Mouse (Mus musculus) hindbrain, postnatal 0 days (tissue): ENCODE data around the gene Ndufaf5. TPM values are rescaled to one million over a fixed set of nuclear protein-coding genes. Genes with fewer than 3 reads are reported as not detected.

Experiments
- ATAC-seq: fragments of 200-750 bp; cut with Nextera tagmentation; 2 replicates; pipeline ENCODE4 v1.8.0; 2017; ENCODE audit warnings: mild to moderate bottlenecking, moderate TSS enrichment, moderate library complexity
- DNase-seq: peaks from one replicate; pipeline ENCODE4 v3.0.0-alpha.2; 2015; ENCODE audit warnings: low spot score
- H3K27ac ChIP-seq: fragments of 300-500 bp; sonication (generic); 2 replicates; pipeline ENCODE4 v1.5.1; 2014; ENCODE audit warnings: mild to moderate bottlenecking
- H3K27me3 ChIP-seq: fragments of 300-500 bp; sonication (generic); 2 replicates; pipeline ENCODE4 v1.6.1; 2014; ENCODE audit warnings: low read length, mixed read lengths; ENCODE audit not compliant: insufficient read depth
- H3K36me3 ChIP-seq: fragments of 300-500 bp; sonication (generic); 2 replicates; pipeline ENCODE4 v1.6.1; 2014; ENCODE audit warnings: low read length, mixed read lengths; ENCODE audit not compliant: insufficient read depth
- H3K4me1 ChIP-seq: fragments of 300-500 bp; sonication (generic); 2 replicates; pipeline ENCODE4 v1.6.1; 2014; ENCODE audit warnings: antibody characterized with exemption, low read length, mixed read lengths; ENCODE audit not compliant: insufficient read depth
- H3K4me2 ChIP-seq: fragments of 300-500 bp; sonication (generic); 2 replicates; pipeline ENCODE4 v1.6.1; 2014; ENCODE audit warnings: low read depth, mild to moderate bottlenecking, low read length, moderate library complexity, mixed read lengths
- H3K4me3 ChIP-seq: fragments of 300-500 bp; sonication (generic); 2 replicates; pipeline ENCODE4 v1.5.1; 2014; ENCODE audit warnings: low read length
- H3K9ac ChIP-seq: fragments of 300-500 bp; sonication (generic); replicated peaks from 2 replicates; pipeline ENCODE4 v1.6.1; 2014; ENCODE audit warnings: mild to moderate bottlenecking, low read length, moderate library complexity, mixed read lengths
- H3K9me3 ChIP-seq: fragments of 300-500 bp; sonication (generic); 2 replicates; pipeline ENCODE4 v1.6.1; 2016; ENCODE audit warnings: low read length, mixed read lengths
- CTCF ChIP-seq: IDR thresholded peaks from 2 replicates; pipeline ENCODE4 v1.5.1; 2016; ENCODE audit warnings: antibody characterized with exemption, control low read depth, low read depth
- WGBS: fragments of 180-500 bp; shearing (Covaris S2); extraction: QIAGEN DNeasy Blood & Tissue Kit; methylation state at CpG from one replicate; pipeline ENCODE4 v1.1.7; 2014; 5-methylcytosine and 5-hydroxymethylcytosine counted together
- polyA plus RNA-seq: library from polyadenylated mRNA; unstranded; fragments of >200 nt; fragmentation: Nextera tagmentation; extraction: Ambion mirVana; gene quantifications from 2 replicates; pipeline ENCODE4 v1.2.1, GENCODE M21; 2015
- total RNA-seq: library from RNA; depleted of rRNA; stranded (reverse); fragments of >200 nt; gene quantifications from 2 replicates; pipeline ENCODE4 v1.2.3, GENCODE M21; 2014; rRNA removed

Ndufaf5 gene
- total and polyA plus RNA-seq, 2 experiments from 2014 or later, result 30.7 to 66.2 TPM

DNA sequence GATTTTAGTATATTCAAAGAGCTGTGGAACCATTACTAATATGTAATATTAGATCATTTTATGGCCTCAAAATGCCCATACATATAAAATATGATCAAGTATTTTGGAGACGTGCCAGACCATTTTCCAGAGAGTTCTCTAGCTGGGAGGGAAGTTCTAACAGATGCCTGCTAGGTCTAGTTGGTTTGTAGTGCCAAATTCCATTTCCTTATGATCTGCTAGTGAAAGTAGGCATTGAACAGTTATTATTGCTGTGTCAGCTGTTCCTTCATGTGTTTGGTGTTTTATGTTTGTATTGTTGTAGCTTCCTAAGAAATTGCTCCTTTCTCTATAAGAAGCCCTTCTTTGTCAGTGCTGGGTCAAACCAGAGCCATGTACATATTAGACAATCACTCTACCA lies 45.5 kb downstream of the Ndufaf5 start:
- no peak for ATAC-seq
- 67% methylated on average over 1 of the region's 1 CpGs for WGBS

DNA sequence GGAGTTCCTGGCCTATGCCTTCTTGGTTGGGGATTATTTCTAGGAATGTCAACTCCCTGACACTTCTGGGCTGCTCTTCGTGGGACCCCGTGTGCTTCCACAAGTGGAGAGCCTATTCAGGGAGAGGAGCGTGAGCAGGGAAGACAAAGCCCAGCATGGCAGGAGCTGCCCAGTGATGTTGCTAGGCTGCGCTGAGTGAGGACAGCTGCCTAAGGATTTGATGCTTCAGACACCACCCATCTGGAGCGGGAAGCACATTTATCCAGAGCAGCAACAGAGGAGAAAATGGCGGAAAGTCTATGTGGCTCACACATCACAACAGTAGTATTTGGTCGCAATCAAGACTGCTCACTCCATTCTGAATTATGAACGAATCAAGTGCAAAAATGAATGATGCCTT lies 49.9 kb downstream of the Ndufaf5 start:
- H3K36me3 ChIP-seq, result no peaks in the 10 kb centered on the region
- TF ChIP-seq CTCF, result no peak
- no peak overlapping the region for H3K4me3 ChIP-seq
- H3K27ac ChIP-seq, result no peak overlapping the region
- H3K27me3 ChIP-seq, result no peaks in the 10 kb centered on the region
- H3K9ac ChIP-seq, result no peak overlapping the region
- ATAC-seq (no peak), DNase-seq (peak; percentile 4)
- WGBS, result 45% methylated on average over 8 of the region's 8 CpGs
- no peaks in the 10 kb centered on the region for H3K4me1 ChIP-seq
- H3K4me2 ChIP-seq, result no peak overlapping the region
- H3K9me3 ChIP-seq, result no peaks in the 10 kb centered on the region

More for the DNA sequence above, 45.5 kb downstream of the Ndufaf5 start:
- Histone ChIP-seq H3K36me3 (no peaks in the 10 kb centered on the region), H3K27ac (no peak overlapping the region), H3K9me3 (no peaks in the 10 kb centered on the region), H3K4me2 (no peak overlapping the region), H3K4me1 (no peaks in the 10 kb centered on the region), H3K4me3 (no peak overlapping the region), H3K9ac (no peak overlapping the region), H3K27me3 (no peaks in the 10 kb centered on the region)
- TF ChIP-seq CTCF, result no peak
- DNase-seq, result no peak

DNA sequence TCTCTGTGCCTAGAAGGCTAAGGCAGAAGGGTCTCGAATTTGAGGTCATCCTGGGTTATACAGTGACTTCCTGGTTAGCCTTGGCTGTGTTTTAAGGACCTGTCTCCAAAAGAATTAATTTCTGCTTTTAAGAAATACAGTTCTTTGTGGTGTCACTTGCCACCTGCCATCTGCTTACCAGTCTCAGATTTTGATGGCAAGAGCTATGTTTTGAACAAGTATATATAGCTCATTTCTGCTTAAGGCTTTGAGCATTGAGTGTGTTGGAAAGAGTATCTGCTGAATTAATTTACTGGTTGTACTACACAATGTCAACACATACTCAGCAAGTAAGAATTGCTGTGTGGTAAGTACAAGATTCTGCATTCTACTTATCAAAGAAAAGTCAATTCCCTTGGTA lies 59.8 kb downstream of the Ndufaf5 start:
- no peak overlapping the region for H3K4me3 ChIP-seq
- ATAC-seq (no peak), DNase-seq (no peak)
- no peaks in the 10 kb centered on the region for H3K27me3 ChIP-seq
- H3K9me3 ChIP-seq, result no peaks in the 10 kb centered on the region
- WGBS, result 60% methylated on average over 1 of the region's 1 CpGs
- H3K27ac ChIP-seq, result no peak overlapping the region
- H3K9ac ChIP-seq, result no peak overlapping the region
- no peak for TF ChIP-seq CTCF
- H3K36me3 ChIP-seq, result no peaks in the 10 kb centered on the region
- H3K4me1 ChIP-seq, result no peaks in the 10 kb centered on the region
- no peak overlapping the region for H3K4me2 ChIP-seq

DNA sequence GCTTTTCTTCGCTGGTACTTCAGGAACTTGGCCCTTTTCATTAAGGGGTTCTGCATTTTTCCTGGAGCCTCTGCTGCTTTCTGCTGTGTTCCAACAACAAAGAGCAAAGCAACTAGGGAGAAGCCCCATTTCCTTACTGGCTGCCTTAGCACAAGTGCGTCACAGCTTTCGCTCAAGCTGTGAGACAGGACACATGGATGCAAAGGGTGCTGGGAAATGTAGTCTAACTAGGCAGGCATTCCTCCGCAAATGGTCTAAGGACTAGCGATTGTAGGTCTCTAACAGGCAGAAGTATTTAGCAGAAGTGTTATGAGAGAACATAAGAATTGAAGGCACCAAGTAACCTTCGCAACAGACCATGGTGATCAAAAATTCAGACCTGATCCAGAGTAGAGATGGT lies 66.8 kb downstream of the Ndufaf5 start:
- no peak for TF ChIP-seq CTCF
- ATAC-seq (peak; percentile 66; the same call in 1 of the 2 replicates), DNase-seq (peak; percentile 58)
- Histone ChIP-seq H3K27me3 (no peaks in the 10 kb centered on the region), H3K4me2 (no peak overlapping the region), H3K9ac (no peak overlapping the region), H3K4me3 (no peak overlapping the region), H3K36me3 (no peaks in the 10 kb centered on the region), H3K9me3 (no peaks in the 10 kb centered on the region), H3K27ac (no peak overlapping the region), H3K4me1 (no peaks in the 10 kb centered on the region)
- WGBS, result 56% methylated on average over 6 of the region's 6 CpGs

DNA sequence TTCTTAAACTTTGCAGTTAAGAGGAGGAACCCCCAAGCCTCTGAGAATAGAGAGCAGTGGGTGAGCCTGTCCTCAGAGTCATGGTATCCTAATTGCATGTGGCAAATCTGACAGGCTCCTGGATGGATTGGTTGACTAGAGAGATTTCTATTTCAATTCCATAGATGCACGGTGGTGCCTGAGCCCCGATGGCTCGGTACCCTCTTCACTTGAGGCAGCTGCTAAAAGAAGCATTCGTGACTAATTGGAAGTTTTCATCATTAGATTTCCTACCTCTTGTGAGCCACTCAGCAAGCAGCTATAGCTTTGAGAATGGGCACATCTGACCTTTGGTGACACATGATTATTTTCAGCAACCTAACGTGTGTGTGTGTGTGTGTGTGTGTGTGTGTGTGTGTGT lies 71.9 kb downstream of the Ndufaf5 start:
- Histone ChIP-seq H3K9me3 (no peaks in the 10 kb centered on the region), H3K27me3 (no peaks in the 10 kb centered on the region), H3K9ac (no peak overlapping the region), H3K4me2 (no peak overlapping the region), H3K36me3 (no peaks in the 10 kb centered on the region), H3K4me1 (no peaks in the 10 kb centered on the region), H3K27ac (no peak overlapping the region), H3K4me3 (no peak overlapping the region)
- no peak for ATAC-seq
- 65% methylated on average over 5 of the region's 5 CpGs for WGBS
- TF ChIP-seq CTCF, result no peak
- DNase-seq, result no peak

DNA sequence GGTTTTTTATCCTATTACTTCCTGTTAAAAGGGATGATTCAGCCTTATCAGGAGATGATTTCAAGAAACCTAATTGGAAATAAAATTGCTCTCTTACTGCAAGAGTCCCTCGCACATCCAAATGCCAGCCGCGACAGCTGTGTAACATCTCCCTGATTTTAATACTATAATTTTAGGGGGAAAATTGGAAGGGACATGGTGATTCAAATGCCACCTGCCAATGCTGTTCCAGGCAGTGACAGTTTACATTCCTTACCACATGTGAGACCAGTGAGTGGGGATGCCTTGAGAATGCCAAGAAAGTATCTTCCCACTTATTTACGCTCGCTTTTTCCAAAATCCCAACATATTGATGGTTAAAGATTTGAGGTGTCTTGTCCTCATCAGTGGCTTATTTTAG lies 72.7 kb downstream of the Ndufaf5 start:
- TF ChIP-seq CTCF, result no peak
- Histone ChIP-seq H3K27me3 (no peaks in the 10 kb centered on the region), H3K4me3 (no peak overlapping the region), H3K9me3 (no peaks in the 10 kb centered on the region), H3K4me1 (no peaks in the 10 kb centered on the region), H3K4me2 (no peak overlapping the region), H3K9ac (no peak overlapping the region), H3K36me3 (no peaks in the 10 kb centered on the region), H3K27ac (no peak overlapping the region)
- 83% methylated on average over 5 of the region's 5 CpGs for WGBS
- DNase-seq, result no peak
- ATAC-seq, result no peak

Other genes with a start within 250 kb of the Ndufaf5 start
- 12.5 and 16.2 TPM in 2 replicates for gene Tasp1, start 103.8 kb upstream of the Ndufaf5 start, total RNA-seq
- 21.6 and 22.8 TPM in 2 replicates for gene Tasp1, start 103.8 kb upstream of the Ndufaf5 start, polyA plus RNA-seq
- not detected in 2 replicates for gene Gm17374, start 18.6 kb upstream of the Ndufaf5 start, total RNA-seq
- not detected in 2 replicates for gene Gm17374, start 18.6 kb upstream of the Ndufaf5 start, polyA plus RNA-seq
- gene Esf1, start 85 bp upstream of the Ndufaf5 start, total RNA-seq, result 4.7 and 10.8 TPM in 2 replicates
- gene Esf1, start 85 bp upstream of the Ndufaf5 start, polyA plus RNA-seq, result 16.1 and 18.2 TPM in 2 replicates
- not detected in 2 replicates for gene Sel1l2, start 219.1 kb downstream of the Ndufaf5 start, total RNA-seq
- not detected in 2 replicates for gene Sel1l2, start 219.1 kb downstream of the Ndufaf5 start, polyA plus RNA-seq
- 16.6 and 18.3 TPM in 2 replicates for gene Macrod2, start 224.7 kb downstream of the Ndufaf5 start, total RNA-seq
- 60.0 and 60.1 TPM in 2 replicates for gene Macrod2, start 224.7 kb downstream of the Ndufaf5 start, polyA plus RNA-seq